Mouse (Mus musculus) retina, postnatal 7 days (tissue): ENCODE results near the gene Sap18.
"Not testable (repeated sequence)": the region's sequence is repeated elsewhere in the genome, so short reads cannot be mapped to it uniquely, and the experiment has no call there.

Experiments used
- DNase-seq: peaks from one replicate; pipeline ENCODE4 v3.0.0-alpha.2; 2012; ENCODE audit warnings: low read depth, low spot score

Sap18 gene

DNA sequence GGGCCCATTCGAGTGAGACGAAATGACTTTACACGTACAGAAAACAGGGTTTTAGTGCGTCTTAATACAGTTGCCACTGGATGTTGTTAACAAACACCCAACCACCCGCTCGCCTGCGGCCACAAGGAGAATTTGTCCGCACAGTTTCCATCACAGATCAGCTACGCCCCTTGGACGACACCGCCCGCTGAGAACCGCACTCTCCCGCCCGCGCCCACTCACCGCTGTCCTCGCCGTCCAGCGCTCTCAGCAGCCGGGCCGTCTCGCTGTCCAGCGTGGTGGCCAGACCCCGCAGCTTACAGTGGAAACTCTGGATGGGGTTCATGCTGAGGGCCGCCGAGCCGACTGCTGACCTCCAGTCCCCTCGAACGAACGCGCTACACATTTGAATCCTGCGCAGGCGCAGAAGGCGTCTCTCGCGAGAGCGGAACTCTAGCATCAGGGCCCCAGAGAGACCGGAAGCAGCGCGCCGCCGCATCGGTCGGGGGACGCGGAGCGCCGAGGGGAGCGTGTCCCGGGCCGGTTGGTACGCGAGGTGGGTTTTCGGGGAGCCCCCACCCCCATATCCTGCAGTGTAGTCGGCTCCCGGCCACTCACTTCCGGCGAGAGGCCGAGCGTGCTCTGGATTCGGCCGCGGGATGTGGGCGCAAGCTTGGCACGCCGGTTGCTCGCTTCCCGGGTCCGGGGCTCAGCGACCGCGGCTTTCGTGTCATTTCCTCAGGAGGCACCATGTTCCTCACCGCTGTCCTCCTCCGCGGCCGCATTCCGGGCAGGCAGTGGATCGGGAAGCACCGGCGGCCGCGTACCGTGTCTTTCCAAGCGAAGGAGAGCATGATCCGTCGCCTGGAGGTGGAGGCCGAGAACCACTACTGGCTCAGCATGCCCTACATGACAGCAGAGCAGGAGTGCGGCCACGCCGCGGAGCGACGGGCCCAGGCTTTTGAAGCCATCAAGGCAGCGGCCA is 28.1 kb downstream of the Sap18 start, which contains the start of the genes Ska3 and Mrpl57:
Gene Ska3, minus strand, starts transcription at position 398 of the 964 bp plus-strand sequence.
Gene Mrpl57, plus strand, starts transcription at position 447 of the 964 bp plus-strand sequence.
- DNase-seq: peak; percentile 93

DNA sequence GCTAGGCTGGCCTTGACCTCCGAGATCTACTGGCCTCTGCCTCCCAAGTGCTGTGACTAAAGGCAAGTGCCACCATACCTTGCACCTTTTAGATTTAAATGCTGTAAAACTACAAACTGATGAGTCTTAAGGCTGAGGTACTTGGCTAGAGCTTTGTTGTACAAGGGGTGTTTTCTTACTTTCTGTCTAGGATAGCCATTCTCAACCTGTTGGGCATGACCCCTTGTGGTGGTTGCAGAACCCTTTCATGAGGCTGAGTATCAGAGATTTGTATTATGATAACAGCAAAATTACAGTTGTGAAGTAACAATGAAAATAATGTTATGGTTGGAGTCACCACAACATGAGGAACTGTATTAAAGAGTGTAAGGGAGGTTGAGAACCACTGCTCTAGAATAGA is 29.3 kb downstream of the Sap18 start:
- no peak for DNase-seq

DNA sequence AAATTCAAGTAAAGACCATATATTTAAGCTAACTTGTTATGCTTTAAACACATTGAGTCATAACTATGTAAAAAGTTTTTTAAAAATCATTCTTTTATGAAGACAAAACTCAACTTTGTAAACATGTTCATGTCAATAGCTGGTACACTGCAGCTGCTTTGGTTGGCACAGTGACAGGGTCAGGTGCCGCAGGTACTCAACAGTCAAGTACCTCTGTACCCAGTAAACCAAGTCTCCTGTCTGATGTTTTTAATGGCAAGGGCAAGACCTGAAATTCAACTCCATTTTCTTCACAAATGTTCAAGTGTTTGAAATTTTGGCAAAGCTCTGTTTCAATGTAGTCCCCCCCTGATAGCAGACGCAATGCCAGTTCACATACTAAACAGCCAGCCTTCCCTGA is 35.5 kb downstream of the Sap18 start:
- DNase-seq: no peak

DNA sequence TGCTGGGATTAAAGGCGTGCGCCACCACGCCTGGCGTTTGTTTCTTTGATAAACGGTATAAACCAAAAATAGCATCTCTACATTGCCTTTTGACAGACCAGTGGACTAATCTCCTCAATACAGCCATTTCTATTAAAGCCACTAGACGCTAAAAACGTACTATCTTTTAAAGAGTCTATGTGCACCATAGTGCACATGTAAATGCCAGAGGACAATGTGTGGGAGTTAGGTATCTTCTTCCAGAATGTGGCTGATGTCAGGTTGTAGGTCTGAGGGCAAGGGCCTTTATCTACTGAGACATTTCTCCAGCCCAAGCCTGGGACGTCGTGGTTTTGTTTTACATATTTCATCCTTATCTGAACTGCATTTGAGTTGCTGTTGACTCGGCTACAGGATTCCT is 37.2 kb downstream of the Sap18 start:
- DNase-seq: no peak

DNA sequence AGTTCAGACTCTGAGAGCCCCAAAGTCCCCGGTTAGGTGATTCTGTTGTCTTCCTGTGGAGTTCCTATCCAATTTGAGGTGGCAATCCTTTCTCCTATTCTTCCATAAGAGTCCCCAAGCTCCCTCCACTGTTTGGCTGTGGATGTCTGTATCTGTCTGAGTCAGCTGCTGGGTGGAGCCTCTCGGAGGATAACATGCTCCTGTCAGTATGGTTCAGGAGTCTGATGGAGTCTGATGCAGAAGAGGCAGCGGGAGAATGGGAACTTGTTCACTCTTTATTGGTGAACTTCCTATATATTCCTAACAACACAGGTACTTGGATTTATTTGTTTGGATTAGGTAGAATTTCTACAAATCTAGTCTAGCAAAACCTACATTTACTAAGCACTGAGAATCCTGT is 46.6 kb downstream of the Sap18 start:
- DNase-seq: no peak

DNA sequence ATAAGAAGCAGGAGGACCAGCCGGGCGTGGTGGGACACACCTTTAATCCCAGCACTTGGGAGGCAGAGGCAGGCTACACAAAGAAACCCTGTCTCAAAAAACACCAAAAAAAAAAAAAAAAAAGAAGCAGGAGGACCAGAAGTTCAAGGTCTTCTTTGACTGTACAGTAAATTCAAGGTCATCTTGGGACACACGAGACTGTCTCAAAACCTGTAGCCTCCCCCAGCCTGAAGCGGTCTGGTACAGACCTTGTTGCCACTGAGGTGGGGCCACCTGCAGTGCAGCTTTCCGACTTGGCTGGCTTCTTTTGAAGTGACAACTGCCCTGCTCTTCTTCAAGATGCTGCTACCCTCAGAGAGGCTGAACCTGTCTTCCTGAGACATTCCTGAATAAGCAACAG is 50.1 kb downstream of the Sap18 start:
- not testable (repeated sequence) for DNase-seq

DNA sequence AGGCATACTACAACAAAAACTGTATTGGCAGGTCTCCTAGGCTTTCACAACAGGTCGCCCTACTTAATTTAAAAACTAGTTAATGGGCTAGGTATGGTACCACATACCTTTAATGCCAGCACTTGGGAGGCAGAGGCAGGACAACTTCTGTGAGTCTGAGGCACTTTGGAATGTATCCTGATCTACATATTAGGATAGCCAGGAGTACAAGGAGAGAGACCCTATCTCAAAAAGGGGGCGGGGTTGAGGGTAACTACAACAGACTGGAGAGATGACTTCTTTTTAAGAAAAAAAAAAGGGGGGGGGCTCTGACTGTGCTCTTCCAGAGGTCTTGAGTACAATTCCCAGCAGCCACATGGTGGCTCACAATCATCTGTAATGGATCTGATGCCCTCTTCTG is 50.7 kb downstream of the Sap18 start:
- DNase-seq: no peak

DNA sequence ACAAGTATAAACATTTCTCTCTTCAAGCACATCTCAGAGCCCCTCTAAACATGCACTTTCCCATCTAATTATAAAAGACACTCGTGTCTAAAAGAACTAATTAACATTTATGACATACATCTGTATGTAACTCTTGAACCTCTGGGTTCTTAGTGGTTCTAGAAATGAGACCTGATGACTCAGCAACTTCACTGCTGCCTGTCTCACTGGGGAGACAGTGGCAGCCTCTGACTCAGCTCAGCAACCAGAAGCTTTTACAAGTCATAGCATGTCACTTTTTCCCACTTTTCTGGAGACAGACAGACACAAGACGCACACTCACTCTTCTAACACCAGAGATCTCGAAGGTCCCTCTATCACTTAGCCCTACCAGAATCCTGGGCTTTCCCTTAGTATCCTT is 52.4 kb downstream of the Sap18 start:
- no peak for DNase-seq

DNA sequence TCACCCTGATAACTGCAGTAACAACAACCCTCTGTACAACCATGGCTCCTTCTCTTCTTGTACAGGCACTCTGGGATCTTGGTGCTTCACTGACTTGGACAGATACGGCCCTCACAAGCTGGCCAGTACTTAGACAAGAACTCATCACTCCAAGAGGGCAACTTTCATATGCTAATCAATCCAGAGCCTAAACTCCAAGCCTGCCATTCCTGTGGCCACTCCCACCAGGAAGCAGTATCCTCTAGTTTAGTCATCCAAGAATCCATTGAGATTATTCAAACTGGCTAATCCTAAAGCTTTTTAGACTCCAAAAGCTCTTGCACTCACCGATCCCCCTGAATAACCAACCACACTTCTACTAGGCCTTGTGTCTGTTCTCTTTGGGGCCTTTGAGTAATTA is 55.0 kb downstream of the Sap18 start:
- DNase-seq: no peak

DNA sequence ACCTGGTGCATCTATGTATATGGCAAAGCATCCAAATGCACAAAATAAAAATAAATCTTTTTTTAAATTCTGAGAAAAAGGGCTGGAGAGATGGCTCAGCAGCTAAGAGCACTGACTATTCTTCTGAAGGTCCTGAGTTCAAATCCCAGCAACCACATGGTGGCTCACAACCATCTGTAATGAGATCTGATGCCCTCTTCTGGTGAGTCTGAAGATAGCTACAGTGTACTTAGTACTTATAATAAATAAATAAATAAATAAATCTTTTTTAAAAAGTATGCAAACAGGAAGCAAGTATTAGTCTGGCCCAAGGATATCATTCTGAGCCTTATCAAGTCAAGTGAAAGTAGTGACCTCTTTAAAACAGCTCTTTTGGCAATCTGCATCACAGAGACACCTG is 58.1 kb downstream of the Sap18 start:
- not testable (repeated sequence) for DNase-seq
